ENCODE assay signal across 21 mouse cellular contexts in genomic region chr9:105379533-105380145, GRCm38 (mm10). TPM values are rescaled to one million over a fixed set of nuclear protein-coding genes. Genes with fewer than 3 reads are reported as not detected.
A peak's percentile ranks its signal among the peaks of the same experiment; 100 is the strongest.
DNase-seq lines count a peak whose midpoint lies in the region; ATAC-seq lines count a peak whose summit lies in the region.
"Had no signal": no experiment of that assay in that cellular context is flagged by ENCODE, and none has a peak within 500 bp of the region (broad histone marks: within the 10 kb centered on the region; RNA-seq: fewer than 3 reads in every experiment).

No protein-coding gene starts in this region.

- intact Hi-C loops in left cerebral cortex, postnatal 14 days (cut with DNase I), result loop anchor here (5.0 to 10.0 kb wide), 3 partner anchors 72 to 325 kb away; partner anchors contain the start of gene Mrpl3

- DNase-seq in neural tube, embryonic 10.5 days (ENCODE audit: extremely low spot score, low spot score), result no peak
- DNase-seq in left cerebral cortex, postnatal 14 days (ENCODE audit: low spot score in 2 of 2), result no peak
- DNase-seq in kidney, adult 18-20 months, result no peak
- DNase-seq in layer of hippocampus, postnatal 36 days, result no peak
- DNase-seq: cerebellum, postnatal 14 days; lung, embryonic 14.5 days; lung, postnatal 4 days; right cerebral cortex, postnatal 14 days had no signal

- H3K9me3 ChIP-seq in neural tube, embryonic 12.5 days, result no peaks in the 10 kb centered on the region
- no peaks in the 10 kb centered on the region for H3K9me3 ChIP-seq in hindbrain, embryonic 13.5 days
- H3K9me3 ChIP-seq in midbrain, embryonic 15.5 days, result no peaks in the 10 kb centered on the region
- H3K9me3 ChIP-seq: intestine, embryonic 15.5 days; kidney, embryonic 15.5 days; limb, embryonic 10.5 days; stomach, embryonic 15.5 days had no signal

- no peak overlapping the region for H3K9ac ChIP-seq in neural tube, embryonic 12.5 days
- H3K9ac ChIP-seq in hindbrain, embryonic 13.5 days, result peak overlapping the region; percentile 19; the same call in 1 of the 2 replicates
- H3K9ac ChIP-seq in midbrain, embryonic 15.5 days, result no peak overlapping the region
- H3K9ac ChIP-seq: intestine, embryonic 15.5 days; kidney, embryonic 15.5 days; lung, embryonic 14.5 days; stomach, embryonic 15.5 days had no signal

- peak; percentile 80 for ATAC-seq in neural tube, embryonic 12.5 days (ENCODE audit: low FRiP score, low read depth)
- peak; percentile 89 for ATAC-seq in hindbrain, embryonic 13.5 days (ENCODE audit: low FRiP score)
- ATAC-seq in midbrain, embryonic 15.5 days (replicated peaks), result peak; percentile 95
- ATAC-seq: intestine, embryonic 15.5 days had no signal

- H3K4me1 ChIP-seq in neural tube, embryonic 12.5 days, result peaks cover 5% of the 10 kb centered on the region
- peaks cover 21% of the 10 kb centered on the region for H3K4me1 ChIP-seq in hindbrain, embryonic 13.5 days (replicated peaks)
- H3K4me1 ChIP-seq in midbrain, embryonic 15.5 days, result peaks cover 25% of the 10 kb centered on the region
- H3K4me1 ChIP-seq: intestine, embryonic 15.5 days; kidney, embryonic 15.5 days; limb, embryonic 10.5 days; stomach, embryonic 15.5 days had no signal

- H3K4me3 ChIP-seq in neural tube, embryonic 12.5 days, result no peak overlapping the region
- no peak overlapping the region for H3K4me3 ChIP-seq in hindbrain, embryonic 13.5 days
- no peak overlapping the region for H3K4me3 ChIP-seq in midbrain, embryonic 15.5 days
- H3K4me3 ChIP-seq: erythroblast, embryonic 14.5 days; intestine, embryonic 15.5 days; kidney, embryonic 15.5 days; limb, embryonic 10.5 days; stomach, embryonic 15.5 days had no signal

- no peak overlapping the region for H3K27ac ChIP-seq in neural tube, embryonic 12.5 days
- peak overlapping the region; percentile 76 for H3K27ac ChIP-seq in hindbrain, embryonic 13.5 days
- peak overlapping the region; percentile 42 for H3K27ac ChIP-seq in midbrain, embryonic 15.5 days
- H3K27ac ChIP-seq: intestine, embryonic 15.5 days; kidney, embryonic 15.5 days; limb, embryonic 10.5 days; stomach, embryonic 15.5 days had no signal

- no peaks in the 10 kb centered on the region for H3K36me3 ChIP-seq in neural tube, embryonic 12.5 days
- no peaks in the 10 kb centered on the region for H3K36me3 ChIP-seq in hindbrain, embryonic 13.5 days
- no peaks in the 10 kb centered on the region for H3K36me3 ChIP-seq in midbrain, embryonic 15.5 days (replicated peaks)
- H3K36me3 ChIP-seq: intestine, embryonic 15.5 days; kidney, embryonic 15.5 days; limb, embryonic 10.5 days; stomach, embryonic 15.5 days had no signal

- no peaks in the 10 kb centered on the region for H3K27me3 ChIP-seq in neural tube, embryonic 12.5 days (replicated peaks)
- no peaks in the 10 kb centered on the region for H3K27me3 ChIP-seq in hindbrain, embryonic 13.5 days
- no peaks in the 10 kb centered on the region for H3K27me3 ChIP-seq in midbrain, embryonic 15.5 days (replicated peaks)
- H3K27me3 ChIP-seq: intestine, embryonic 15.5 days; kidney, embryonic 15.5 days; stomach, embryonic 15.5 days had no signal

- H3K4me2 ChIP-seq in neural tube, embryonic 12.5 days (replicated peaks), result no peak overlapping the region
- H3K4me2 ChIP-seq in hindbrain, embryonic 13.5 days, result peak overlapping the region; percentile 21; the same call in 1 of the 2 replicates
- H3K4me2 ChIP-seq in midbrain, embryonic 15.5 days, result peak overlapping the region; percentile 8; the same call in 1 of the 2 replicates
- H3K4me2 ChIP-seq: heart, embryonic 11.5 days; intestine, embryonic 15.5 days; kidney, embryonic 15.5 days; liver, embryonic 11.5 days; lung, embryonic 14.5 days; stomach, embryonic 15.5 days had no signal

- 69% methylated on average over 8 of the region's 8 CpGs for WGBS in neural tube, embryonic 12.5 days
- 43% methylated on average over 8 of the region's 8 CpGs for WGBS in hindbrain, embryonic 13.5 days
- 21% methylated on average over 8 of the region's 8 CpGs for WGBS in midbrain, embryonic 15.5 days

RNA-seq across cellular contexts. Expression of gene Aste1, which starts 15.6 kb away (rescaled TPM):
- 14.1 and 14.2 TPM in 2 replicates for polyA plus RNA-seq in neural tube, embryonic 12.5 days (2016; fragmentation: Nextera tagmentation; extraction: Ambion mirVana)
- 12.4 and 12.8 TPM in 2 replicates for polyA plus RNA-seq in hindbrain, embryonic 13.5 days (2015; fragmentation: Nextera tagmentation; extraction: Ambion mirVana)
- polyA plus RNA-seq in midbrain, embryonic 15.5 days (2015; fragmentation: Nextera tagmentation; extraction: Ambion mirVana), result 12.2 and 14.5 TPM in 2 replicates
- 10 to 100 TPM in 1 of 2 experiments, 1 to 10 TPM in 1; 9.5 to 10.8 TPM for total RNA-seq in left cerebral cortex, postnatal 14 days (2021)
- 10 to 100 TPM in 1 of 2 experiments, 1 to 10 TPM in 1; 9.4 to 11.2 TPM for total RNA-seq in layer of hippocampus, postnatal 36 days (2021)

RNA-seq across cellular contexts. Expression of gene Nek11, which starts 15.7 kb away (rescaled TPM):
- polyA plus RNA-seq in neural tube, embryonic 12.5 days (2016; fragmentation: Nextera tagmentation; extraction: Ambion mirVana), result 1.5 and 1.8 TPM in 2 replicates
- 3.2 TPM in 2 replicates for polyA plus RNA-seq in hindbrain, embryonic 13.5 days (2015; fragmentation: Nextera tagmentation; extraction: Ambion mirVana)
- 2.7 and 3.3 TPM in 2 replicates for polyA plus RNA-seq in midbrain, embryonic 15.5 days (2015; fragmentation: Nextera tagmentation; extraction: Ambion mirVana)
- 1 to 10 TPM; 1.4 to 1.5 TPM for total RNA-seq in left cerebral cortex, postnatal 14 days (2021)
- 1 to 10 TPM; 1.4 to 2.0 TPM for total RNA-seq in layer of hippocampus, postnatal 36 days (2021)
- total RNA-seq: heart, postnatal 25 days had no signal
- polyA plus RNA-seq: erythroblast, embryonic 14.5 days; large intestine, adult 2 months; spleen, adult 2 months had no signal
